Mouse (Mus musculus) left cerebral cortex, adult 9 months (tissue): Measurements from ENCODE around the gene Foxf1.

Experiments
- DNase-seq, 2 experiments: peaks; one replicate each; pipeline ENCODE4 v3.0.0; 2022; ENCODE audit warnings: low spot score in 2 of 2

Gene Foxf1

DNA sequence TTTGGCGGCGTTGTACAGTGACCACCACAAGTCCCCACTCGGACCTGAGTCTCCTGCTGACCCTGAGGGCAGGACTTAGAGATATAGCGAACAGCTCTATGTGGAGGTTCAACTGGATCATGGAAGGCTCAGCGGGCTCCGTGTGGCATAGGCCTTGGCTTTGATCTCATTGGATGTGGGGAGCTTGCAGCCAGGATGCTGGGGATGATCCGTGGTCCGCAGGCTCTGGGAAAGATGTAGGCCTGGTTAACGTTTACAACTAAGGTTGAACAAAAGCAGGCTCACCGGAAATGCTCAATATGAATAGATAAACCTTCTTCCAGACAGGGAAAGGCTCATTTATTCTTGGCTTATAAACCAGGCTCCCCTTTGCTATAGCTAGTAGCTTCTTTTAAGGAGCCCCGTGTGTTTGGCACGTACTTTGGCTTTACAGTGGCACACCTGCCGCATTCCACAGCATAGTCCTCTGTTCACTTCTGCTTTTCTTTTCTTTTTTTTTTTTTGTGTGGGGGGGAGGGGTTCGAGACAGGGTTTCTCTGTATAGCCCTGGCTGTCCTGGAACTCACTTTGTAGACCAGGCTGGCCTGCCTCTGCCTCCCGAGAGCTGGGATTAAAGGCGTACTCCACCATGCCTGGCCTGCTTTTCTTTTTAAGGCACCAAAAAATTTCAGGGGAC lies 45.2 kb downstream of the Foxf1 start:
- DNase-seq, result no peak

DNA sequence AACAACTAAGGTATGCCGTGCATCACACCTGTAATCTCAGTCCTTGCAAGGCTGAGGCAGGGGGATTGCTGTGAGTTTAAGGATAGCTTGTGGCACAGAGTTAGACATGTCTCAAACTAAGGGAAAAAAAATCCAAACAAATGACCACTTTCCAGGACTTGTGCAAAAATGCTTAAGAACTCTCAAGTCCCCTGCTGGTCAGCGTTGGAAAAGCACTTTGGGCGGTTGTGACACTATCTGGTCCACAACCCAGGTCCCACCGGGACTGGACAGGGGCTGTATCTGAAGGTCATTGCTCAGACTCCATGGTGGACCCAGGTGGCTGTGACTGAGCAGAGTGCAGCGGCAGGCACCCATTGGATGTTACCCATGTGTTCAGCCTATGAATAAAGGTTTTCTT lies 46.3 kb downstream of the Foxf1 start:
- DNase-seq, result no peak

DNA sequence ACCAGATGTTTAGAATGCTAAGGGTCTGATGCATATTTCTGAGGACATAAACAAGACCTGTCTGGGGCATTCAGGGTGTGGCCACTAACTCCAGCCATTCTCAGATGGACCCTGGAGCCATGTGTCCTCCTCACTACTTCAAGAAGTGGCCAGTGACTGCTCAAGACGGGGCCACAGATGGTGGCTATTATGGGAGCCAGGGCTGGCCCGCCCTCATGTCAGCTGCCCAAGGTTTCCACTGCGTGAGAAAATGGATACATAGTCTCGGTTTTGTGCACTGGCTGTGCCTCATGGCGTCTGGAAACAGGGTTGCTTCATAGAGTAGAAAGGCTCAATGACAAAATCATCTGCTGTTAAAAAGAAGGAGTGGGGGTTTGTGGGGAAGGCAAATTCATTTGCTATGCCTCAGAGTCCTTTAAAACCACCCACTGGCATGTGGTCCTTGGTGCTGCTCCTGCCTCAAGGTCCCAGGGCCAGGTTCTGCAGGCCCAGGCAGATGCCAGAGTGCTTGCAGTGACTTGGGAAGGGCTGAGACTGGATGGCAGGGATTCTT lies 48.9 kb downstream of the Foxf1 start:
- DNase-seq, result no peak

DNA sequence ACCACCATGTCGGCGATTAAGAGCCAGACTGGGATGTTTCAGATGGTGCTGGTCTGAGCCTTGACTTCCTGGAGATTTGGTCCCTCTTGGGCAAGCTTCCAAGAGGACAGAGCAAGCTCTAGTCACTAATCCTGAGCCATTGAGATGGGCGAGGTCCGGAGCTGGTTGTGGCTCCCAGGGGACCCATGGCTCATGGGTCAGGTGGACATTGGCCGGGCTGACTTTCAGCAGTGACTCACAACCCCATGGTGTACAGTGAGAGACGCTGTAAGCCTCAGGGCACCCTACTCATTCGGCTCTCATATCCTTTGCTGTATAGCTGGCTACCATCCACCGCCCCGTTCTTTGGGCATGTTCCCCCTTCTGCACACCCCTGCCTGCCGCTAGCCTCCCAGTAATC lies 49.9 kb downstream of the Foxf1 start:
- DNase-seq, result no peak

DNA sequence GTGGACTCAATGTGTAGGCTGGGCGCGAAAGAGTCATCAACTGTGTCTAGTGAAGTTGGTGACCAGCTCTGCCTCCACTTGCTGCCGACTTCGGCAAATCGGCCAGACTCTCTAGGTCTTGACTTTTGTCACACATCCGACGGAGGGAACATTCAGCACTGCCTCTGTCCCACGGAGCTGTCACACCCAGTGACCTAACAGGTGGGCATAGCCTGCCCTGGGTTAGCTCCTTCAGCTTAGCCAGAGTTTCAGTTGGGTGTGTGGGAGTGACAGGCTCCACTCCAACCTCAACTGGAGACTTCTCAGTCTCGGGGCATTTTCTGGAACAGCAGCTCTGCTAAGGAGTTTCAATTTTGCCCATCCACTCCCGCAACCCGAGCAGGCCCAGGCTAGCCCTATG lies 50.3 kb downstream of the Foxf1 start:
- DNase-seq, result no peak

DNA sequence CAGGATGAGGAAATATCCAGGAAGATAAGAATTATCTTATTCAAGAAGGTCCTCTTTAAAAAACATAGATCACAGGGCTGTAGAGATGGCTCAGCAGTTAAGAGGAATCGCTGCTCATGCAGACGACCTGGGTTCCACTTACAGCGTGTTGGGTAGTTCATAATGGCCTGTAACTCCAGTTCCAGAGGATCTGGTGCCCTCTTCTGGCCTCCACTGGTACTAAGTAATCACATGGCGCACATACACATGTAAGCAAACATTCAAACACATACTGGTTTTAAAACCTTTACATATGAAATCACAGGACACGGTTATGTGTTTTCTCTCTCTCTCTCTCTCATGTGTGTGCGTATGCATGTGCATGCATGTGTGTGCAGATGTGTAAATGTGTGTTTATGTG lies 52.7 kb downstream of the Foxf1 start:
- no peak for DNase-seq
